Mouse (Mus musculus) kidney, adult 18-20 months (tissue): ENCODE measurements around the gene Slc6a2.

ENCODE experiments used
- DNase-seq: peaks from one replicate; pipeline ENCODE4 v3.0.0; 2021

Gene Slc6a2

GRCm38 (mm10) chr8:93038831-93039230 lies 79.0 kb downstream of the Slc6a2 start:
- no peak for DNase-seq

DNA sequence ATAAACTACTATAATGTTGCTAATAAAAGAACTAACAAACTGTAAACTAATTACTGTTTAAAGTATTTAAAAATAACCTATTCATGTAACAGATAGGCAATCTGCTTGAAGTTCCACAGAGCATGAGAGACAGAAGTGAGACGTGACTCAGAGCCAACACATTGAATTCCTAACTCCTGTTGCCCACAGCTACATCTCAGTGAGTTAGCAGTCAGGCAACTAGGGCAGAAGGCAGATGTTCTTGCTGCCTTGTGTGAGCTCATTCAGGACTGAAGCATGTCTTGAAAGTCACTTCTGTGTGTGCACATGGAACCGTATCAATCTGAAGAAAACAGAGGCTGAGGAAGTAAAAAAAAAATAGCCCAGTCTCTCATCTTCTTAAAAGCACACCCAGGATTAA lies 80.4 kb downstream of the Slc6a2 start:
- no peak for DNase-seq

DNA sequence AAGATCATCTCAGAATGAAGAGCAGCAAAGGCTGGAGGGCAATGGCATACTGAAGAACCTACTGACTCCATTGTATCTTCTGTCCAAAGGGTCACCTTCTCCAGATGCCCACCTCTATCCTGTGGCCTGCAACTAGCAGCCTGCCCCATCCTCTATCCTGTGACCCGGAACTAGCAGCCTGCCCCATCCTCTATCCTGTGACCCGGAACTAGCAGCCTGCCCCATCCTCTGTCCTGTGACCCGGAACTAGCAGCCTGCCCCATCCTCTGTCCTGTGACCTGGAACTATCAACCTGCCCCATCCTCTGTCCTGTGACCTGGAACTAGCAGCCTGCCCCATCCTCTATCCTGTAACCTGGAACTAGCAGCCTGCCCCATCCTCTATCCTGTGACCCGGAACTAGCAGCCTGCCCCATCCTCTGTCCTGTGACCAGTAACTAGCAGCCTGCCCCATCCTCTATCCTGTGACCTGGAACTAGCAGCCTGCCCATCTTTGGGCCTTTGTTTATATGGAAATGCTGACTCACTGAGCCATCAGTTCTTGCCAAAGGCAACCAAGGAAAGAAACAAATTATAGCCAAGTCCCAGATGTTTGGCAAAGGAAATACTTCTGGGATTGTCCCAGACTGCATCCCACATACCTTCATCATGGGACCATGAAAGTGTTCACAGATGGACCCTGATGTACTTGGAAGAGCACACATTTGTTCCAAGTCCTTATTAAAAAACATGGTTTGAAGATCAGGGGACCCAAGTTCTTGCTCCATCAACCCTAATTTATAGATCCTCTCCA lies 81.1 kb downstream of the Slc6a2 start:
- DNase-seq: no peak

GRCm38 (mm10) chr8:93043083-93043482 lies 83.2 kb downstream of the Slc6a2 start:
- no peak for DNase-seq

GRCm38 (mm10) chr8:93048092-93048491 lies 88.2 kb downstream of the Slc6a2 start, which contains the start of gene Ces1a:
Gene Ces1a, minus strand, starts transcription at chr8:93048192.
- no peak for DNase-seq

GRCm38 (mm10) chr8:93048510-93049416 lies 88.9 kb downstream of the Slc6a2 start:
- no peak for DNase-seq
